Mouse (Mus musculus): ENCODE measurements around the gene Pa2g4. TPM values are rescaled to one million over a fixed set of nuclear protein-coding genes. Genes with fewer than 3 reads are reported as not detected.
A peak's percentile ranks its signal among the peaks of the same experiment; 100 is the strongest.

The Pa2g4 gene
- total and polyA plus RNA-seq, 3 experiments, result 232 to 663 (median 298) TPM

- TF ChIP-seq BHLHE40 (IDR thresholded peaks at IDR 0.05; ENCODE audit: borderline replicate concordance, low read depth, low read length), result no peak
- no peak for TF ChIP-seq ZC3H11A (IDR thresholded peaks at IDR 0.05; ENCODE audit: low read depth, low read length)
- no peak for TF ChIP-seq CTCF (IDR thresholded peaks at IDR 0.05 in 2 of 3, conservative IDR thresholded peaks at IDR 0.05 in 1 of 3; ENCODE audit: control insufficient read depth in 1 of 3, insufficient read depth in 1 of 3, low read depth in 2 of 3, low read length in 3 of 3, poor library complexity in 1 of 3, severe bottlenecking in 1 of 3)
- no peak; the same call in 1 of the 2 replicates for TF ChIP-seq KAT2A (conservative IDR thresholded peaks at IDR 0.05; ENCODE audit: low read depth, low read length)
- no peak for TF ChIP-seq POLR2A (IDR thresholded peaks at IDR 0.05; ENCODE audit: control insufficient read depth in 1 of 2, insufficient read depth in 1 of 2, low read depth in 1 of 2, low read length in 2 of 2, poor library complexity in 1 of 2)
- TF ChIP-seq ZKSCAN1 (IDR thresholded peaks at IDR 0.05; ENCODE audit: low read depth, low read length), result no peak
- TF ChIP-seq CHD1 (IDR thresholded peaks at IDR 0.05; ENCODE audit: low read depth, low read length), result no peak
- no peak for TF ChIP-seq E2F4 (IDR thresholded peaks at IDR 0.05; ENCODE audit: borderline replicate concordance, low read depth, low read length)
- no peak for TF ChIP-seq GABPA (IDR thresholded peaks at IDR 0.05; ENCODE audit: low read depth, low read length)
Measured at GRCm38 (mm10) chr10:128592797-128593196, 27.0 kb upstream of the Pa2g4 start (continued).

DNA sequence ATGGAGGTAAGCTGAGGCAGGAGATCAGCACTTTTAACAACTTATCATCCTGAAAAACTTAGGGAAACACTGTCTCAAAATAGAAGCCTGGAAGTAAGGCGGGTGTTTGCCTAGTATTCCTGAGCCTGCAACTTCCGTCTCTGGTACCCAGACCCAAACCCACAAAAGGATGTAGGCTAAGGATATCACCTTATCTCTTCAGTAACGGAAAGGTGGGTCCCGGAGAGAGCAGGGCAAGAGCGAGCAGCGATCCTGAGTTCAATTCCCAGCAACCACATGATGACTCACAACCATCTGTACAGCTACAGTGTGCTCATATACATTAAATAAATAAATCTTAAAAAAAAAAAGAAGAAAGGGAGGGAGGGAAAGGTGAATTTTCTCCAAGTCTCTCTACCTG is 25.6 kb upstream of the Pa2g4 start:
- H3K27me3 ChIP-seq (ENCODE audit: control insufficient read depth in 1 of 2, insufficient read depth in 2 of 2, low read length in 2 of 2), result peaks cover 2% of the 10 kb centered on the region in 2 experiments
- H3K9me3 ChIP-seq (replicated peaks; ENCODE audit: insufficient read depth, low read length), result no peaks in the 10 kb centered on the region
- peak overlapping the region; percentile 80 for H3K27ac ChIP-seq (ENCODE audit: control insufficient read depth, low read depth, low read length)
- H3K4me1 ChIP-seq (ENCODE audit: control insufficient read depth in 1 of 2, insufficient read depth in 2 of 2, low read length in 2 of 2), result peaks cover 12 to 23% of the 10 kb centered on the region in 2 experiments
- H3K36me3 ChIP-seq (ENCODE audit: control insufficient read depth in 1 of 2, insufficient read depth in 2 of 2, low read length in 2 of 2), result peaks cover 0 to 18% of the 10 kb centered on the region in 2 experiments; a peak in 2 of 4 replicates
- TF ChIP-seq EP300 (IDR thresholded peaks at IDR 0.05; ENCODE audit: low read depth in 1 of 2, low read length in 2 of 2), result peak; percentile 59 to 79
- peak; percentile 37; the same call in 1 of the 2 replicates for TF ChIP-seq ZNF384 (IDR thresholded peaks at IDR 0.05; ENCODE audit: low read depth, low read length)
- TF ChIP-seq RCOR1 (IDR thresholded peaks at IDR 0.05; ENCODE audit: low read depth, low read length), result peak; percentile 43; the same call in 1 of the 2 replicates
- TF ChIP-seq POLR2AphosphoS2 (IDR thresholded peaks at IDR 0.05; ENCODE audit: low read length), result no peak
- peak; percentile 42; the same call in 1 of the 2 replicates for TF ChIP-seq TCF12 (IDR thresholded peaks at IDR 0.05; ENCODE audit: low read depth, low read length)
- TF ChIP-seq TAL1 (IDR thresholded peaks at IDR 0.05; ENCODE audit: low read length), result 0 out of 2 replicates have a peak, but pooled peaks have one; percentile 15
- no peak for TF ChIP-seq CTCF (IDR thresholded peaks at IDR 0.05 in 2 of 3, conservative IDR thresholded peaks at IDR 0.05 in 1 of 3; ENCODE audit: control insufficient read depth in 1 of 3, insufficient read depth in 1 of 3, low read depth in 2 of 3, low read length in 3 of 3, poor library complexity in 1 of 3, severe bottlenecking in 1 of 3)
- TF ChIP-seq ZMIZ1 (IDR thresholded peaks at IDR 0.05; ENCODE audit: low read depth, low read length), result no peak
- TF ChIP-seq ETS1 (IDR thresholded peaks at IDR 0.05; ENCODE audit: low read depth, low read length), result peak; percentile 46
- TF ChIP-seq GATA1 (IDR thresholded peaks at IDR 0.05; ENCODE audit: low read depth, low read length), result peak; percentile 77
- TF ChIP-seq SIN3A (IDR thresholded peaks at IDR 0.05; ENCODE audit: low read length), result no peak
- H3K79me2 ChIP-seq (ENCODE audit: control insufficient read depth, insufficient read depth, low read length, poor library complexity), result no peaks in the 10 kb centered on the region
- no peak overlapping the region for H3K9ac ChIP-seq (ENCODE audit: control insufficient read depth, low read depth, low read length, poor library complexity, severe bottlenecking)
- no peak overlapping the region for H3K4me3 ChIP-seq (ENCODE audit: control insufficient read depth in 1 of 2, insufficient read depth in 1 of 2, low read depth in 2 of 2, low read length in 2 of 2)
- peak; percentile 61 for DNase-seq (ENCODE audit: low read depth, low spot score)
